Mouse (Mus musculus): ENCODE data around the gene Tada1. TPM values are rescaled to one million over a fixed set of nuclear protein-coding genes. Genes with fewer than 3 reads are reported as not detected.

Gene Tada1
- 46.5 TPM for polyA plus RNA-seq (2017; shearing (Covaris generic))

DNA sequence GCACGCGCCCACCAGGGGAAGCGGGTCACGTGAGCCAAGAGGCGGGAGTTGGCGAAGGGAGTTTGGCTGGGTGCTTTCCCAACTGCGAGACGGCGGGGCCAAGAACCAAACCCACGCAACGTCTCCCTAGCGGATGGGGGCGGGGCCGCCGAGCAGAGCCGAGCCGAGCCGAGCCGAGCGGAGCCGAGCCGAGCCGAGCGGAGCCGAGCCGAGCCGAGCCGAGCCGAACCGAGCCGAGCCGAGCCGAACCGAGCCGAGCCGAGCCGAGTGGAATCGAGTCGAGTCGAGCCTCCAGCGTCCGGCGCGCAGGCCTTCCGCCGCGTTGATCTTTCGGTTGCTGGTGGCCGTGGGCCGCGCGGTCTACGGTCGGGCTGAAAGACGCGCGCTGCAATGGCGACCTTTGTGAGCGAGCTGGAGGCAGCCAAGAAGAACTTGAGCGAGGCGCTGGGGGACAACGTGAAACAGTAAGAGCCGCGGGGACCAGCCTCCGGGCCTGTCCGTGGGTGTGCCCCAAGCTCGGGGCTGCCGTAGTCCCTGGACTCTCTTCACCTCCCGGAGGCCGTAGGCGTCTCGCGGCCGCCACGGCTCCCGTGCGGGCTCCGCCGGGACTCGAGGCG lies at the start of gene Tada1:
Tada1 (plus strand) TSS at position 85 of the 617 bp plus-strand sequence.

GRCm38 (mm10) chr1:166409701-166410220 lies 30.9 kb downstream of the Tada1 start, which contains the start of gene Pogk:
Pogk (minus strand) TSS chr1:166409863.

Other genes with a start within 250 kb of the Tada1 start
- gene Gpa33, start 248.9 kb upstream of the Tada1 start, polyA plus RNA-seq (2017; shearing (Covaris generic)): not detected
- gene Mael, start 140.3 kb upstream of the Tada1 start, polyA plus RNA-seq (2017; shearing (Covaris generic)): not detected
- 0.09 TPM for gene Ildr2, start 125.0 kb upstream of the Tada1 start, polyA plus RNA-seq (2017; shearing (Covaris generic))
- 32.7 TPM for gene Pogk, start 30.8 kb downstream of the Tada1 start, polyA plus RNA-seq (2017; shearing (Covaris generic))
- not detected for gene Gm4846, start 118.5 kb downstream of the Tada1 start, polyA plus RNA-seq (2017; shearing (Covaris generic))